Mouse (Mus musculus) ovary, postnatal 10 days (tissue): Measurements from ENCODE around the gene Tnfaip8l2.
A peak's percentile ranks its signal among the peaks of the same experiment; 100 is the strongest.

Experiments used
- DNase-seq: peaks from one replicate; pipeline ENCODE4 v3.0.0; 2022; ENCODE audit warnings: low spot score

Tnfaip8l2 gene

DNA sequence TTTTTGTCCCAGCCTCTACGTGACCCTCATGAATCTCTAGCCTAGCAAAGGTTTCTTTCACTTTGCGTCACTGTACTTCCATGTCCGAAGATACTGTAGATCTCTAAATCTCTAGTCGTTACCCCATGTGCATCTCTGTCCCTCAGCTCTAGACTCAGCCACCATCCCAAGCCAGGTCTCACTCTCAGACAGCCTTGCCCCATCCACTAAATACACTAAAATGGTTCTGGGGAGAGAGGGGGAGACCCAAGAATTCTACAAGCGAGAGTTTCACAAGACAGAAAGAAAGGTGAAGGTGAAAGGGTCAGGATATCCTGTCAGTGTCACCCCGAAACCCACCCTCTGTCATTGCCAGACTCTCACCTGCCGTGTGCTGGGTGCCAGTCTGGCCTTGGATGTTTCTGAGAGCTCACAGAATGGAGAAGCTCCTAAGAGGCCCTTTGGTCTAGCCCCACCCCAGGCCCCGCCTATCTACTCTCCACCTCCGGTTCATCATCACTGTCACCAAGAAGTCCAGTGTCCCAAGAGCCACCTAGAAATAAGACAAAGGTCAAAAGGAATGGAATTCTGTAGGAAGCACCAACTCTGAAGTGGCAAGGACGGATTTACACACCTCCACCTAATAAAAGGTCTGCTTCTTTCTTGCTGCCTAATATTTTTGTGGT is at the start of gene Tnfaip8l2:
Tnfaip8l2 (minus strand) TSS at position 409 of the 665 bp plus-strand sequence.
- no peak for DNase-seq

- no peak for DNase-seq
Observed at GRCm38 (mm10) chr3:95186888-95187287, 44.7 kb upstream of the Tnfaip8l2 start.

- no peak for DNase-seq
Observed at GRCm38 (mm10) chr3:95186100-95186499, 43.9 kb upstream of the Tnfaip8l2 start.

DNA sequence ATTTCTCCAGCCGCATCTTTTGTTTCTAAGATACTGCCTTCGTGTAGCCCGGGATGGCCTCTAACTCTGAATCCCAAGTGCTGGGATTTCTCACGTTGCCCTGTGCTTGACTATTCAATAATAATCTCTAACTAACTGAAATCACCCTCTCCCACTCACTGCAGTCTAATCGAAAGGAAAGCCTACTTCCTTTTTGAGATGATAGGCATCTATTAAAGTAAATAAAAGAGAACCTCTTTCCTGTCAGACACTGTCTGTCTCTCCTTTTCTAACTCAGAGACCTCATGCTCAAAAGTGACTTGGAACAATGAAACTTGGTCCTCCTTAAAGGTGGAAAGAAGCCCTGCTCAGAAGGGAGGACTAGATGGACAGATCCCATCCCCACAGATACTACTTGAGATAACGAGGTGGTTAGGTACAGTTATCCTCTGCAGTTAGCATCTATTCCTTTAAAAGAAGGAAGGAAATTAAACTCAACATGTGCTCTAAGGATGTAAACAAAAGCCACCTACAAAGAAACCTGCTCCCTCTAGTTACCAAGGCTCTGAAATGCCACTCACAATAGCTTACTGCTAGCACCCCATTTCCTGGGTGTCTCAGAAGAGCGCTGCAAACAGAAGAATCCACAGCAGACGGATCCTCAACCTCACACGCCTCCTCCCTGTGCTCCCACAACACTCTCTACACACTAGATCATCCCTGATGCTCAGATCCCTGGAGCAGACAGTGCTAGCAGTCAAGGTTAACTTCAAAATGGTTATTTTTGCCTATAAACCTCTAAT is 42.8 kb upstream of the Tnfaip8l2 start:
- DNase-seq, result no peak

GRCm38 (mm10) chr3:95181841-95182240 is 39.7 kb upstream of the Tnfaip8l2 start:
- no peak for DNase-seq

DNA sequence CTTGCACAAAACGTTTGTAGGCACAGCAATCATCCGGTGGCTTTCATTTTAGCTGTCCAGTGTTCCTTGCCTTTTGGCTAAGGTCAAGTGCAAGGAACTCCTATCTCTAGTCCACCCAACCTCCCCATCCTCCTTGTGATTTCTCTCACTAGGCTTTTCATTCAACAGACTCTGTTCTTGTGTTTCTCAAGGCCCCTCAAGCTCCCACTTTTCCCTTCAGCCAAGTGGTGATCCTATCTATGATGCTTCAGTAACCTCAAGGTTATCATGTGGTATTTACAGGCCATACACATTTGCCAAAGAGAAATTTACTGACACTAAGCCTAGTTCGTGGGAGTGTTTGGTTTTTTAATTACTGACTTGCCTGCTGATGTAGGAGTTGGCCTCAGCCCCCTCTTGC is 37.7 kb upstream of the Tnfaip8l2 start:
- DNase-seq, result no peak

GRCm38 (mm10) chr3:95178948-95179347 is 36.8 kb upstream of the Tnfaip8l2 start:
- no peak for DNase-seq

GRCm38 (mm10) chr3:95177583-95177982 is 35.4 kb upstream of the Tnfaip8l2 start:
- no peak for DNase-seq

DNA sequence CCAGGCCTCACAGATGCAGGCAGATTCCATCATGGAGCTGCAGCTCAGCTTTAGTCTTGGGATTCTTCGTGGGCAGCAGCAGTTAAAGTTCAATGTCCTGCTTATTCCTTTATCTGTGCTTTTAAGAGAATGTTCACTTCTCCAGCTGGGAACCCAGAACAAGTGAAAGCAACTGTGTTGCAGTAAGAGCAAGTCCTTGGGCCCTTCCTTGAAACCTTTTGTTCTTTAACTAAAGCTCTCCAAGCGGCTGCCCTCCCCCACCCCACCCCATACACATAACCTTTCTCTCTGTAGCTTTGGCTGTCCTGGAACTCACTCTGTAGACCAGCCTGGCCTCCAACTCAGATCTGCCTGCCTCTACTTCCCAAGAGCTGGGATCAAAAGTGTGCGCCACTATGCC is 34.3 kb upstream of the Tnfaip8l2 start:
- DNase-seq, result no peak

DNA sequence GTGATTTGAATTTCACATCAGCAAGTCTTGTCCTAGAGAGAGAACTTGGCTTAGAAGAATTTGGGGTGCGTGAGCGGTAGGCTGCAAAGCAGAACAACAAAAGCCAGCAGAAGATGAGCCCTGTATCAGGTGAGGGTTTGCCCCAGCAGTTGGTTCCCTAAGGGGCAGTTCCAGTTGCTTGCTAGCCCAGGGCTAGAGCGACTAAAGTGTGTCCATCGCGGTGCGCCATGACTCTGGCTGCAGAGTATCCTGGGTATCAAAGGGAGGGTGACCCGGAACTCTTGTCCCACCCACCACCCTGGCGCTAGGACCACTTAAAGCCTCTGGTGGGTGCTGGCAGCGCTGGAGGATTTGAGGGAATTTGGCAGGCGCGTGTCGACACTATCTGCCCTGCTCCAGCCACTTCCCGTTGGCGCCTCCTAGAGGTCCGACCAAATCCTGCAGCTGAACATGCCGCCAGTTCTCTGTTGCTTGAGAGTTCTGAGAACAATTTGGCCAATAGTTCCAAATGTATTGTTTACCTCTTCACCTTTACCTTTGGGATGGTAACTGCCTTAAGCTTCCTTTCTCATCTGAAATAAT is 31.9 kb upstream of the Tnfaip8l2 start:
- peak; percentile 72 for DNase-seq

GRCm38 (mm10) chr3:95173256-95173949 is 31.2 kb upstream of the Tnfaip8l2 start:
- DNase-seq, result no peak

- no peak for DNase-seq
Observed at GRCm38 (mm10) chr3:95172526-95173255, 30.5 kb upstream of the Tnfaip8l2 start.

- no peak for DNase-seq
Observed at GRCm38 (mm10) chr3:95171105-95171504, 28.9 kb upstream of the Tnfaip8l2 start.

DNA sequence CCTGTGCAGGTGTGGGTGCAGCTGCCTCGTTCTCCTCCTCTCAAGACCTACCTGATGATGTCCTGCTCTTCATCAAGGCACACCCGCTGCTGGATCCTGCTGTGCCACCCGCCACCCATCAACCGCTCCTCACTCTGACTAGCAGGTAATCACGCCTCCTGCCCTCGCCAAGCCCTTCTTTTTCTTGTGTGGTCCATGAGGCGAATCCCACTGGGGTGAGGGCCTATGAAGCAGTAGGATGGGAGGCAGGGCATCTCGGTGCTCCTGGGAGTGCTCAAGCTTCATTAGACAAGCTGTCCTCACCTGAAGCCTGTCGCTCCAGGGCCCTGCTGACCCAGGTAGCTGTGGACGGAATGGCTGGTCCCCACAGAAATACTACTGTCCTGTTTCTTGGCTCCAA is 27.8 kb upstream of the Tnfaip8l2 start:
- DNase-seq, result no peak

DNA sequence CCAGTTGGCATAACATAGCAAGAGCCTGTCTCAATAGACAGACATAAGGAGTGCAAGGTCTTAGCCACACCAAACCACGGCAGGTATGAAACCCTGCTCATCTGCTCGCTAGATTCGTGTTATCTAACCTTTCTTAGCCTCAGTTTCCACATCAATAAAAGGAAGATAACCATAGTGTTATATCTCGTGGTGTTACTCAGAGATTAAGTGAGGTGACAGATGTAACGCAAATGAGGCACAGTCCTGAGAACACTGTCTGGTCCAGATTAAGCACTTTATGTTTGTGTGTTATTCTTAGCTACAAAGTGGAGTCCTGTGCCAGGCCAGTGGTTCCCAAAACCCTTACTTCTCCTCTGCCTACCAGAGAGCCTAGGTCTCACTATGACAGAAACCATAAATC is 22.7 kb upstream of the Tnfaip8l2 start:
- DNase-seq, result no peak

- DNase-seq, result no peak
Observed at GRCm38 (mm10) chr3:95164256-95164550, 22.0 kb upstream of the Tnfaip8l2 start.

DNA sequence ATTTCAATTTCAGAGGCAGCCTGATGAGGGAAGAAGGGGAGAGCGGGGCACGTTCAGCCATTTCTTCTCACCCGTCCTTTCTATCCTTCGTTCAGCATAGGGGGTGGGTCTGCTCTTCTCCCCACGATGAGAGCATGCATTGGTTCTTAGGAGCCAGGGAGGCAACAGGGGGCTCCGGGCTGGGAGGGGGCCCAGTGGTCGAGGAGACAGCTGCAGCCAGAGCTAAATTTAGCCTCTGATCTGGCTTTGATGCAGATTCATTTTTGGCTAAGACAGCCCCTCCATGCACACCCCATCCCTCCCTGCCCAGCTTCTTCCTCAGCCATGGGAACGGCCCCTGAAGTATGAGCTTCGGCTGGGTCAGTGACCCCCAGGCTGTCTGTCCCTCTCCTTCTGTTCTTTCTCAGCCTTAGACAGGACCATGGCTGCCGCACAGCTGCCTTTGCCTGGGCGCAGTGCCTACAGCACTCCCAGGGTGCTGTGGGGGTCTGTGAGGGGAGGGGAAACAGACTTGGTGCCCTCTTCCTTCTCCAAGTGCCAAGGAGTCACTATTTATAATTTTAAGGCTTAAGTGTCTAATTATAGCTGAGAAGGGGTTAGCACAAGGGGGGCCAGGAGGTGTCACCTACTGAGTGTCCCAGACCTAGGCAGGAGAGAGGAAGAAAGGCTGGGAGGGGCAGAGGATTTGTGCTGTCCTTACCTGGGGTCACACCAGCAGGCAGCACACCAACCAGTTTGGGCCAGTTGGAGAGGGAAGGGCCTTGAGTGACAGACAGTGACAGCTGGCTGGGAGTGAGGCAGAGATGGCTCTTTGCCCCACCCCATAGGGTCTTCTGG is 21.5 kb upstream of the Tnfaip8l2 start:
- DNase-seq, result no peak

DNA sequence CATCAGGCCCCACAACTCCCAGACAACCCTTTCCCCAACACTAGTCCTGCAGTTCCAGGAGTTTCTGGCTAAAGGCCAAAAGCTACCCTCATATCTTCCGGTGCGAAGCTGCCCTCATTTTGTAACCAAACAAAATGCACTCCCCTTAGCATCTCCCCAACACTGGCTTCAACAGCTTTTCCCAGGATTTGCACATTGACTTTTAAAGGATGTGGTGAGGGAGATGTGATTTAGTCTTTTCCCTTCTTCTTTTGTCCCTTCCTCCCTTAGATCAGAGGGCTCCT is 20.1 kb upstream of the Tnfaip8l2 start:
- DNase-seq, result no peak

DNA sequence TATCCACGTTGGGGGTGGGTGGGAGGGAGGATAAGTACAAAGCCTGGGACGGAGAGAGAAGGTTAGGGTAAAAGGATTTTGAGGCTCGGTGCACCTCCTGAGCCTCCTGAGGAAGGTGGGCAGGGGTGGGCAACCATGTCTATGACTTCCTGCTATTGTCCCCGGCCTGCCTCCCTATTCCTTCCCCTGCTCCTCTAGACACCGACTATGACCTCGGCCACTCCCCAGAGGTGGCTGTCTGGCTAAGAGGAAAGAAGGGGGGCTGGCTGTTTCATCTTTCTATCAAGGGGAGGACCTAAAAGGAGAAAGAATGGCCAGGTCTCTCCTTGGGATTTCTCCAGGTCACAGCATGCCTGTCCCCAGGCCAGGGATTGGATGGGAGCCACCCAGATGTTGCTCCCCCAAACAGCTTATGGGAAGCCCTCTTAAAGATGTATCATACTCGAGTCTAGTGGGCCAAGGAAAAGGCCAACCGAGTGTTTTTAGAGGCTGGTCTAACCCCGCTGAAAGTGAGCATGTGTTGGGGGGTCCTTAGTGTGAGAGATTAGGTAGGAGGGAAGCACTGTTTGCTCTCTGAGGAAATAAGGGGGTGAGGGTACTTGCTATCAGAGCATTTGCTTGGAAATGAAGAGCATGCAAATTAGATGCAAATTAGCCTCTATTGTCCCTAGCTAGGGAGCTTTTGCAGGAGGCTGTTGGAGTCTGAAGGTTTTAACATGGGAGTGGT is 19.6 kb upstream of the Tnfaip8l2 start:
- no peak for DNase-seq

- DNase-seq, result no peak
Observed at GRCm38 (mm10) chr3:95161041-95161551, 18.9 kb upstream of the Tnfaip8l2 start.
